ENCODE assay signal across 8 mouse cellular contexts in genomic region chr2:144331401-144332302, GRCm38 (mm10). TPM values are rescaled to one million over a fixed set of nuclear protein-coding genes. Genes with fewer than 3 reads are reported as not detected.
DNase-seq lines count a peak whose midpoint lies in the region; ATAC-seq and TF ChIP-seq lines count a peak whose summit lies in the region.

Gene Ovol2, minus strand, starts transcription at chr2:144332146.

- peak within 1 kb of the TSS; percentile 89 for H3K27ac ChIP-seq in left cerebral cortex, adult 2 months
- H3K27ac ChIP-seq in hindbrain, embryonic 10.5 days: peak within 1 kb of the TSS; percentile 50
- peak within 1 kb of the TSS; percentile 21; the same call in 1 of the 2 replicates for H3K27ac ChIP-seq in limb, embryonic 10.5 days
- no peak within 1 kb of the TSS for H3K27ac ChIP-seq in midbrain, embryonic 12.5 days (replicated peaks)

- H3K9ac ChIP-seq in midbrain, embryonic 12.5 days (replicated peaks): peak within 1 kb of the TSS; percentile 35; the same call in 1 of the 2 replicates

- intact Hi-C loops in left cerebral cortex, adult 2 months (cut with DNase I): no loop called here

- ATAC-seq in midbrain, embryonic 12.5 days (ENCODE audit: low FRiP score, low read depth): peak; percentile 48

- DNase-seq in left cerebral cortex, adult 2 months (ENCODE audit: extremely low spot score in 1 of 2, low spot score in 2 of 2): peak; percentile 9 to 34
- DNase-seq in left cerebral cortex, adult 9 months (ENCODE audit: low spot score in 2 of 2): no peak
- peak; percentile 55 for DNase-seq in embryo, embryonic 10 days (ENCODE audit: low spot score)
- peak; percentile 50 for DNase-seq in hindbrain, embryonic 10.5 days (ENCODE audit: low spot score)
- DNase-seq in limb, embryonic 10.5 days (ENCODE audit: low spot score): peak; percentile 71
- peak; percentile 90 for DNase-seq in urinary bladder, postnatal 14 days (ENCODE audit: low spot score)
- DNase-seq in layer of hippocampus, postnatal 36 days: no peak

- H3K36me3 ChIP-seq in hindbrain, embryonic 10.5 days: no peaks in the 10 kb centered on the region
- no peaks in the 10 kb centered on the region for H3K36me3 ChIP-seq in limb, embryonic 10.5 days
- no peaks in the 10 kb centered on the region for H3K36me3 ChIP-seq in midbrain, embryonic 12.5 days

- peaks cover 89% of the 10 kb centered on the region for H3K27me3 ChIP-seq in hindbrain, embryonic 10.5 days (ENCODE audit: insufficient read depth, poor library complexity, severe bottlenecking)
- H3K27me3 ChIP-seq in limb, embryonic 10.5 days (ENCODE audit: low read depth, poor library complexity, severe bottlenecking): peaks cover 90% of the 10 kb centered on the region
- peaks cover 82% of the 10 kb centered on the region for H3K27me3 ChIP-seq in midbrain, embryonic 12.5 days

- no peak; the same call in 1 of the 2 replicates for TF ChIP-seq CTCF in left cerebral cortex, adult 2 months (IDR thresholded peaks at IDR 0.05)

- no peaks in the 10 kb centered on the region for H3K9me3 ChIP-seq in hindbrain, embryonic 10.5 days
- no peaks in the 10 kb centered on the region for H3K9me3 ChIP-seq in limb, embryonic 10.5 days (replicated peaks)
- no peaks in the 10 kb centered on the region for H3K9me3 ChIP-seq in midbrain, embryonic 12.5 days

- H3K4me3 ChIP-seq in left cerebral cortex, adult 2 months: peak within 1 kb of the TSS; percentile 67
- H3K4me3 ChIP-seq in hindbrain, embryonic 10.5 days: peak within 1 kb of the TSS; percentile 58
- H3K4me3 ChIP-seq in limb, embryonic 10.5 days: peak within 1 kb of the TSS; percentile 55
- peak within 1 kb of the TSS; percentile 49 for H3K4me3 ChIP-seq in midbrain, embryonic 12.5 days

- H3K4me1 ChIP-seq in hindbrain, embryonic 10.5 days (replicated peaks): peaks cover 38% of the 10 kb centered on the region
- H3K4me1 ChIP-seq in limb, embryonic 10.5 days: peaks cover 40% of the 10 kb centered on the region
- H3K4me1 ChIP-seq in midbrain, embryonic 12.5 days: peaks cover 27% of the 10 kb centered on the region

- WGBS in hindbrain, embryonic 10.5 days: 1% methylated on average over 61 of the region's 62 CpGs
- under 1% methylated on average over 62 of the region's 62 CpGs for WGBS in limb, embryonic 10.5 days
- 1% methylated on average over 58 of the region's 62 CpGs for WGBS in midbrain, embryonic 12.5 days

- H3K4me2 ChIP-seq in midbrain, embryonic 12.5 days (replicated peaks): peak within 1 kb of the TSS; percentile 76

RNA-seq across cellular contexts. Expression of gene Ovol2, which starts in this region (rescaled TPM):
- 10 to 100 TPM; 10.5 to 11.6 TPM for total RNA-seq in left cerebral cortex, adult 2 months (2021)
- 0.22 and 0.27 TPM in 2 replicates for polyA plus RNA-seq in hindbrain, embryonic 10.5 days (2016; fragmentation: Nextera tagmentation; extraction: Ambion mirVana)
- 0.41 and 0.97 TPM in 2 replicates for polyA plus RNA-seq in limb, embryonic 10.5 days (2016; fragmentation: Nextera tagmentation; extraction: Ambion mirVana)
- polyA plus RNA-seq in midbrain, embryonic 12.5 days (2016; fragmentation: Nextera tagmentation; extraction: Ambion mirVana): not detected in 2 replicates
- total RNA-seq in layer of hippocampus, postnatal 36 days (2021): 1 to 10 TPM in 1 of 2 experiments, under 1 TPM in 1; 0.99 to 1.4 TPM

Comparison
In these comparisons a context has a peak if more than half of its experiments do, and no peak if none do; other contexts are left out.
1. RNA of gene Ovol2 (total RNA-seq): 10.5 to 11.6 TPM in left cerebral cortex, adult 2 months; 0.99 to 1.4 TPM in layer of hippocampus, postnatal 36 days; every median in the first group is over 4 times any median in the second.
2. DNase-seq: peak in left cerebral cortex, adult 2 months (2 of 2), embryo, embryonic 10 days (single experiment) and urinary bladder, postnatal 14 days (single experiment); none in left cerebral cortex, adult 9 months (0 of 2) and layer of hippocampus, postnatal 36 days (0 of 2).
3. Peak in DNase-seq, H3K4me3 ChIP-seq and H3K27ac ChIP-seq in hindbrain, embryonic 10.5 days; RNA of the gene not detected or under 1 TPM.
4. Peak in DNase-seq, H3K4me3 ChIP-seq and H3K27ac ChIP-seq in limb, embryonic 10.5 days; RNA of the gene not detected or under 1 TPM.
5. Peak in ATAC-seq, H3K4me3 ChIP-seq, H3K9ac ChIP-seq and H3K4me2 ChIP-seq in midbrain, embryonic 12.5 days; RNA of the gene not detected or under 1 TPM.
6. Peak in every context shown above with its lines, with median percentiles within 50 percentile points of each other: H3K4me3 ChIP-seq.